Mouse (Mus musculus) cerebellum, adult (tissue): ENCODE measurements around the gene Mpv17l2.
A peak's percentile ranks its signal among the peaks of the same experiment; 100 is the strongest.

ENCODE experiments used
- ATAC-seq: cut with Nextera tagmentation; 2 replicates; pipeline ENCODE4 v1.9.2; 2017; ENCODE audit warnings: mild to moderate bottlenecking, moderate library complexity, mixed read lengths; ENCODE audit not compliant: insufficient number of reproducible peaks, low FRiP score, low TSS enrichment

The Mpv17l2 gene

GRCm38 (mm10) chr8:70753151-70753550 lies 7.6 kb downstream of the Mpv17l2 start:
- ATAC-seq: no peak

GRCm38 (mm10) chr8:70752000-70752764 lies 8.6 kb downstream of the Mpv17l2 start:
- no peak for ATAC-seq

GRCm38 (mm10) chr8:70750128-70750680 lies 10.5 kb downstream of the Mpv17l2 start:
- ATAC-seq: no peak

GRCm38 (mm10) chr8:70749097-70749674 lies 11.6 kb downstream of the Mpv17l2 start:
- no peak for ATAC-seq

GRCm38 (mm10) chr8:70748246-70749096 lies 12.3 kb downstream of the Mpv17l2 start:
- no peak for ATAC-seq

- ATAC-seq: no peak
Measured at GRCm38 (mm10) chr8:70747211-70747890, 13.4 kb downstream of the Mpv17l2 start.

- ATAC-seq: no peak
Measured at GRCm38 (mm10) chr8:70746676-70747075, 14.1 kb downstream of the Mpv17l2 start.

GRCm38 (mm10) chr8:70745691-70746220 lies 15.0 kb downstream of the Mpv17l2 start:
- no peak for ATAC-seq

- ATAC-seq: no peak
Measured at GRCm38 (mm10) chr8:70744806-70745205, 15.9 kb downstream of the Mpv17l2 start.

GRCm38 (mm10) chr8:70743656-70744590 lies 16.8 kb downstream of the Mpv17l2 start:
- ATAC-seq: 0 out of 2 replicates have a peak, but pooled peaks have one; percentile 12

- ATAC-seq: no peak
Measured at GRCm38 (mm10) chr8:70742981-70743655, 17.6 kb downstream of the Mpv17l2 start.

GRCm38 (mm10) chr8:70742176-70742575 lies 18.6 kb downstream of the Mpv17l2 start:
- no peak for ATAC-seq

GRCm38 (mm10) chr8:70741661-70742060 lies 19.1 kb downstream of the Mpv17l2 start:
- no peak for ATAC-seq

GRCm38 (mm10) chr8:70738211-70738610 lies 22.5 kb downstream of the Mpv17l2 start:
- ATAC-seq: no peak

GRCm38 (mm10) chr8:70737705-70738104 lies 23.0 kb downstream of the Mpv17l2 start:
- ATAC-seq: no peak

GRCm38 (mm10) chr8:70730956-70731355 lies 29.8 kb downstream of the Mpv17l2 start:
- ATAC-seq: no peak

- no peak for ATAC-seq
Measured at GRCm38 (mm10) chr8:70729808-70730475, 30.8 kb downstream of the Mpv17l2 start.

- no peak for ATAC-seq
Measured at GRCm38 (mm10) chr8:70726721-70727120, 34.0 kb downstream of the Mpv17l2 start.
